Mouse (Mus musculus): ENCODE results near the gene Card11. TPM values are rescaled to one million over a fixed set of nuclear protein-coding genes. Genes with fewer than 3 reads are reported as not detected.

The Card11 gene
- polyA plus RNA-seq, 1 experiment from 2014 or later = not detected

GRCm38 (mm10) chr5:141004078-141004763 is 3.8 kb upstream of the Card11 start:
- ATAC-seq (ENCODE audit: low FRiP score) (no peak), DNase-seq (ENCODE audit: low spot score, missing footprints) (no peak)
- Histone ChIP-seq H3K9me3 (ENCODE audit: control insufficient read depth, low read length) (no peaks in the 10 kb centered on the region), H3K36me3 (ENCODE audit: control insufficient read depth, insufficient read depth, low read length) (no peaks in the 10 kb centered on the region), H3K4me3 (ENCODE audit: low read depth, low read length) (no peak overlapping the region), H3K27ac (ENCODE audit: low read depth, low read length) (no peak overlapping the region), H3K27me3 (ENCODE audit: control insufficient read depth, insufficient read depth, low read length) (no peaks in the 10 kb centered on the region), H3K4me1 (ENCODE audit: control insufficient read depth, insufficient read depth, low read length) (no peaks in the 10 kb centered on the region), H3K9ac (ENCODE audit: low read length) (no peak overlapping the region), H3K4me2 (no peak overlapping the region)
- WGBS = 92% methylated on average over 3 of the region's 3 CpGs

GRCm38 (mm10) chr5:140999178-140999672 is 1.2 kb downstream of the Card11 start:
- 93% methylated on average over 7 of the region's 7 CpGs for WGBS
- Histone ChIP-seq H3K9ac (ENCODE audit: low read length) (no peak overlapping the region), H3K27ac (ENCODE audit: low read depth, low read length) (no peak overlapping the region), H3K27me3 (ENCODE audit: control insufficient read depth, insufficient read depth, low read length) (no peaks in the 10 kb centered on the region), H3K4me2 (no peak overlapping the region), H3K4me3 (ENCODE audit: low read depth, low read length) (no peak overlapping the region), H3K36me3 (ENCODE audit: control insufficient read depth, insufficient read depth, low read length) (no peaks in the 10 kb centered on the region), H3K4me1 (ENCODE audit: control insufficient read depth, insufficient read depth, low read length) (no peaks in the 10 kb centered on the region), H3K9me3 (ENCODE audit: control insufficient read depth, low read length) (no peaks in the 10 kb centered on the region)
- ATAC-seq (ENCODE audit: low FRiP score) = no peak
- no peak for DNase-seq (ENCODE audit: low spot score, missing footprints)

DNA sequence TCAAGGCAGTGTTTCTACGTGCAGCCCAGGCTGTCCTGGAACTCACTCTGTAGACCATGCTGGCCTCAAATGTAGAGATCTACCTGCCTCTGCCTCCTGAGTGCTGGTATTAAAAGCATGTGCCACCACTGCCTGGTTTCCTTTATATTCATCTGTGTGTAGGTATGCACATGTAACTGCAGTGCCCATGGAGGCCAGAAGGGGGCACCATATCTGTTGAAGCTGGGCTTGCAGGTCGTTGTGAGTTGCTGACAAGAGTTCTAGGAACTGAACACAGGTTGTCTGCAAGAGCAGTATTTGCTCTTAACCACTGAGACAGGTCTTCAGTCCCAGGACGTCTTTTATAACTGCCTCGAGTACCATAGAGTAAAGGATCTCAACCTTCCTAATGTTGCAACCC is 2.6 kb downstream of the Card11 start:
- 84% methylated on average over 4 of the region's 4 CpGs for WGBS
- H3K27me3 ChIP-seq (ENCODE audit: control insufficient read depth, insufficient read depth, low read length) = no peaks in the 10 kb centered on the region
- no peaks in the 10 kb centered on the region for H3K4me1 ChIP-seq (ENCODE audit: control insufficient read depth, insufficient read depth, low read length)
- H3K4me2 ChIP-seq = no peak overlapping the region
- ATAC-seq (ENCODE audit: low FRiP score) (no peak), DNase-seq (ENCODE audit: low spot score, missing footprints) (no peak)
- H3K9me3 ChIP-seq (ENCODE audit: control insufficient read depth, low read length) = no peaks in the 10 kb centered on the region
- no peak overlapping the region for H3K4me3 ChIP-seq (ENCODE audit: low read depth, low read length)
- no peak overlapping the region for H3K9ac ChIP-seq (ENCODE audit: low read length)
- no peak overlapping the region for H3K27ac ChIP-seq (ENCODE audit: low read depth, low read length)
- no peaks in the 10 kb centered on the region for H3K36me3 ChIP-seq (ENCODE audit: control insufficient read depth, insufficient read depth, low read length)

DNA sequence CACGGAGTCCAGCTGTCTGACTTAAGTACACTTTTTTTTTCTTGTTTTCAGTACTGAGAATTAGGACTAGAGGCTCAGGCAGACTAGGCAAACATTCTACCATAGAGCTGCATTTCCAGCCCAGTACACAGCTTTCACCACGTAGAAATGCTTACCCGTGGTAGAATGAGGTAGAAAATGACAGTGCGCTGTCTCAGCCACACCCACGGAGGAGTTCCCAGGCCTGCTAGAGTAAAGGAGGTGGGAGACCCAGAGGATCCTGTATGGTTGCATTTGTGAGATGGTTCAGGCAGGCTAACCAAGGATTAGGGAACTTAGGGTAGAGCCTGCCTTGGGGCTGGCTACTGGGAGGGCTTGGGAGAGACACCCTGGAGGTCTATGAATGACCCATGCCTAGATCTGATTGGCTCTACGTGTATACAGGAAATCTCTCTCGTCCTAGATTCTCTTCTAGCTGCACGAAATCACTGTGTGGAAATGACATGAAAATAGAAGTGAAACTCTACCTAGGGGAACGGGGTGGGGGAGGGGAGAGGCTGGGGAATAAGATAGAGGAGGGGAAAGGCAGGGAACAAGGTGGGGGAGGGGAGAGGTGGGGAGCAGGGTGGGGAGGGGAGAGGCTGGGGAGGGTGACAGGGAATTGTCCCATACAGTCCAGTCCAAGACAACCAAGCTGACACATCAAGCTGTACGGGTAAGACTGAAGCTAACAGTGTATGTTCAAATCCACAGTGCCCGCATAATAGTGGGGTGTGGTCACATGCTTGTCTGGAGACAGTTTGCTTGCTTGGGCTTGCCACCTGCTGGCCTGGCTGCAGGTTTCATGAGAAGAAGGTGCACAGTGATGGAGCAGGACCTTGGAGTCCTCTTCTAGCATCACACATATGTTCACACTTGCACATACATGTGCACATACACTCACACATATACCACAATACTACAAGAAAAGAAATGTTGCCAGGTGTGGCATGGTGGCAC is 8.0 kb downstream of the Card11 start:
- no peaks in the 10 kb centered on the region for H3K4me1 ChIP-seq (ENCODE audit: control insufficient read depth, insufficient read depth, low read length)
- H3K9me3 ChIP-seq (ENCODE audit: control insufficient read depth, low read length) = no peaks in the 10 kb centered on the region
- DNase-seq (ENCODE audit: low spot score, missing footprints) (no peak), ATAC-seq (ENCODE audit: low FRiP score) (no peak)
- no peak overlapping the region for H3K9ac ChIP-seq (ENCODE audit: low read length)
- H3K27me3 ChIP-seq (ENCODE audit: control insufficient read depth, insufficient read depth, low read length) = no peaks in the 10 kb centered on the region
- no peak overlapping the region for H3K27ac ChIP-seq (ENCODE audit: low read depth, low read length)
- WGBS = 76% methylated on average over 11 of the region's 11 CpGs
- H3K4me3 ChIP-seq (ENCODE audit: low read depth, low read length) = no peak overlapping the region
- no peak overlapping the region for H3K4me2 ChIP-seq
- H3K36me3 ChIP-seq (ENCODE audit: control insufficient read depth, insufficient read depth, low read length) = no peaks in the 10 kb centered on the region

DNA sequence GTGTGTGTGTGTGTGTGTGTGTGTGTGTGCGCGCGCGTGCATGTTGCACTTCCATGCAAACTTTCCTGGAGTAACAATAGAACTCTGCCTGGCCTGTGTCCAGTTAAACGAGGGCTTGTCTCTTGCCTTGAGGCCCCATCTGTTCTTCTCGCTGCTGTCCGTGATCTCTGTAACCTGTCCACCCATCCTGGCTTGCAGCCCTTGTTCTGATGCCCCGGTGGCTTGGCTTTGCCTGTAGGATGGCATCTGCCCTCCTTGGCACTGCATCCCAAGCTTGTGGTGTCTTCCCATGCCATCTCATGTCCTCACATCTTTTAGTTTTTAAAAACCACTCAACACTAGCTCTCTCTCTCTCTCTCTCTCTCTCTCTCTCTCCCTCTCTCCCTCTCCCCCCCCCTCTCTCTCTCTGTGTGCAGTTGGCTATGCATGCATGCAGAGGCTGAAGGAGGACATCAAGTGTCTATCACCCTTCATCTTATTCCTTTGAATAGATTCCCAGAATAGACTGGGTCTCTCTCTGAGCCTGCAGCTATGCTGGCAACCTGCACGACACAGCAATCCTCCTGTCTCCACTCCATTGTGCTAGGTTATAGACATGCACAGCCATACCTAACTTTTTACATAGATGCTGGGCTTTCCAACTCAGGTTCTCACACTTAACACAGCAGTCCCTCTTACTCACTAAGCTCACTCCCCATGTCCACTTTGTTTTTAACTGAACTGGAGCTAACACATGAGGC is 14.9 kb downstream of the Card11 start:
- Histone ChIP-seq H3K9ac (ENCODE audit: low read length) (no peak overlapping the region), H3K4me1 (ENCODE audit: control insufficient read depth, insufficient read depth, low read length) (no peaks in the 10 kb centered on the region), H3K4me3 (ENCODE audit: low read depth, low read length) (no peak overlapping the region), H3K27me3 (ENCODE audit: control insufficient read depth, insufficient read depth, low read length) (no peaks in the 10 kb centered on the region), H3K27ac (ENCODE audit: low read depth, low read length) (no peak overlapping the region), H3K4me2 (no peak overlapping the region), H3K36me3 (ENCODE audit: control insufficient read depth, insufficient read depth, low read length) (no peaks in the 10 kb centered on the region), H3K9me3 (ENCODE audit: control insufficient read depth, low read length) (no peaks in the 10 kb centered on the region)
- 93% methylated on average over 9 of the region's 9 CpGs for WGBS
- DNase-seq (ENCODE audit: low spot score, missing footprints) = no peak
- no peak for ATAC-seq (ENCODE audit: low FRiP score)

DNA sequence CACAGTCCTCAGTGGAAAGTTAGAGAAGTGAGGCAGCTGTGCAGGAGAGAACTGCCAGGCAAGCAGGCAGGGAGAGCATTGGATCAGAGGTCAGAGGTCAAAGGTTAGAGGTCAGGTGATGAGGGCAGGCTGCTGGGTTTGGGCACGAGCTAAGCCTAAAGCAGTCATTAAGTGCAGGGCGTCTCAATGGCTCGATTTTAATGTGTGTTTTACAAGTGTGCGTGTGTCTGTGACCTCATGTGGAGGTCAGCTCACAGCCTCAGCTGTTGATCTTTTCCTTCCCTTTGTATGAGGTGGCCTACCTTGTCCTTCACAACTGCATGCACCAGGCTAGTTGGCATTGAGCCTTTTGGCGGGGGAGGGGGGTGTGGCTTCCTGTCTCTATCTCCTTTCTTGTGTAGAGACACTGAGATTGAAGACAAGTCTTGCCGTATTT is 19.0 kb downstream of the Card11 start:
- Histone ChIP-seq H3K27me3 (ENCODE audit: control insufficient read depth, insufficient read depth, low read length) (no peaks in the 10 kb centered on the region), H3K4me3 (ENCODE audit: low read depth, low read length) (no peak overlapping the region), H3K9ac (ENCODE audit: low read length) (no peak overlapping the region), H3K4me2 (no peak overlapping the region), H3K9me3 (ENCODE audit: control insufficient read depth, low read length) (no peaks in the 10 kb centered on the region), H3K4me1 (ENCODE audit: control insufficient read depth, insufficient read depth, low read length) (no peaks in the 10 kb centered on the region), H3K27ac (ENCODE audit: low read depth, low read length) (no peak overlapping the region), H3K36me3 (ENCODE audit: control insufficient read depth, insufficient read depth, low read length) (no peaks in the 10 kb centered on the region)
- no peak for ATAC-seq (ENCODE audit: low FRiP score)
- no peak for DNase-seq (ENCODE audit: low spot score, missing footprints)
- whole genome bisulfite sequencing = 13% methylated on average over 6 of the region's 6 CpGs

DNA sequence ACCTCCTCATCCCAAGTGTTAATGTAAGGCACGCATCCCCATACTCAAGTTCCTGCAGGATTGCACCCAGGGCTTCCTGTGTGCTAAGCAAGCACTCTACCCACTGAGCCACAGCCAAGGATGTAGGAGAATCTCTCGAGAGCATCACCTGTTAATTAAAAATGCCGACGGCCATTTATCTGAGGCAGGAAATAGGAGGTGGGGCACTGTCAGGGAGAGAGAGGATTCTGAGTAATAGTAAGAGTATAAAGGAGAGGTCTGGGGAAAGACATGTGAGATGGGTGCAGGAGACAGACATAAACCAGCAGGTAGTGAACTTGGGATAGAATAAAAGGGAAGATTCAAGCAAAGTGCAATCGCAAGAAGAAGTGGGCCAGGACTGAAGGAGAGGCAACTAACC is 19.6 kb downstream of the Card11 start:
- WGBS = 85% methylated on average over 5 of the region's 5 CpGs
- no peaks in the 10 kb centered on the region for H3K9me3 ChIP-seq (ENCODE audit: control insufficient read depth, low read length)
- no peak overlapping the region for H3K9ac ChIP-seq (ENCODE audit: low read length)
- H3K4me1 ChIP-seq (ENCODE audit: control insufficient read depth, insufficient read depth, low read length) = no peaks in the 10 kb centered on the region
- no peak overlapping the region for H3K4me3 ChIP-seq (ENCODE audit: low read depth, low read length)
- H3K4me2 ChIP-seq = no peak overlapping the region
- no peaks in the 10 kb centered on the region for H3K36me3 ChIP-seq (ENCODE audit: control insufficient read depth, insufficient read depth, low read length)
- no peak overlapping the region for H3K27ac ChIP-seq (ENCODE audit: low read depth, low read length)
- no peak for DNase-seq (ENCODE audit: low spot score, missing footprints)
- ATAC-seq (ENCODE audit: low FRiP score) = no peak
- no peaks in the 10 kb centered on the region for H3K27me3 ChIP-seq (ENCODE audit: control insufficient read depth, insufficient read depth, low read length)

DNA sequence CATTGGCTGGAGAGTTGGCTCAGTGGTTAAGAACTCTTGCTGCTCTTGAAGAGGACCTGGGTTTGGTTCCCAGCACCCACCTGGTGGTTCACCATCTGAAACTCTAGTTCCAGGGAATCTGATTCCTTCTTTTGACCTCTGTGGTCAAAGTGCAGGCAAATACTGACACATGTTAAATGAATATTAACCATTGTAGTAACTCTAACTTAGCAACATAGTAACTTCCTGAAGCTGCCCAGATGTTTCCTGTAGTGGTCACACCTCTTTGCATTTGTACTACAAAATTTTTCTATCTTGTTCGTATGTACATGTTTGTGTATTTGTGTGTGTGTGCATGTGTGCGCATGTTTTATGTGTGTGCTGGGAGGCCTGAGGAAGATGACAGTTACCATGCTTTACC is 20.3 kb downstream of the Card11 start:
- no peaks in the 10 kb centered on the region for H3K9me3 ChIP-seq (ENCODE audit: control insufficient read depth, low read length)
- H3K4me2 ChIP-seq = no peak overlapping the region
- H3K4me1 ChIP-seq (ENCODE audit: control insufficient read depth, insufficient read depth, low read length) = no peaks in the 10 kb centered on the region
- no peak for ATAC-seq (ENCODE audit: low FRiP score)
- WGBS = 98% methylated on average over 2 of the region's 2 CpGs
- H3K27ac ChIP-seq (ENCODE audit: low read depth, low read length) = no peak overlapping the region
- H3K27me3 ChIP-seq (ENCODE audit: control insufficient read depth, insufficient read depth, low read length) = no peaks in the 10 kb centered on the region
- H3K36me3 ChIP-seq (ENCODE audit: control insufficient read depth, insufficient read depth, low read length) = no peaks in the 10 kb centered on the region
- no peak for DNase-seq (ENCODE audit: low spot score, missing footprints)
- no peak overlapping the region for H3K4me3 ChIP-seq (ENCODE audit: low read depth, low read length)
- no peak overlapping the region for H3K9ac ChIP-seq (ENCODE audit: low read length)

Data from midbrain, embryonic 11.5 days (tissue).